Mouse (Mus musculus) MEL (cell line): ENCODE data around the gene Lhfpl1. TPM values are rescaled to one million over a fixed set of nuclear protein-coding genes. Genes with fewer than 3 reads are reported as not detected.

Source experiments
- DNase-seq: peaks from one replicate; pipeline ENCODE4 v3.0.0; 2011; ENCODE audit warnings: low read depth, low spot score
- H3K27ac ChIP-seq: 2 replicates; pipeline ENCODE4 v1.5.1; 2012; ENCODE audit warnings: low read depth, mild to moderate bottlenecking, control low read depth, low read length, moderate library complexity; ENCODE audit not compliant: control insufficient read depth
- H3K27me3 ChIP-seq, 2 experiments: fragments of 150-350 bp in 1 of 2; sonication (generic) in 1 of 2; 2 replicates each; pipeline ENCODE4 v1.6.1; 2012; ENCODE audit warnings: low read length in 2 of 2, mild to moderate bottlenecking in 2 of 2, improper control_type of control experiment in 1 of 2, moderate library complexity in 1 of 2; ENCODE audit not compliant: insufficient read depth in 2 of 2, control insufficient read depth in 1 of 2
- H3K36me3 ChIP-seq, 2 experiments: 2 replicates each; pipeline ENCODE4 v1.6.1; 2012 to 2014; ENCODE audit warnings: low read length in 2 of 2, improper control_type of control experiment in 1 of 2, inconsistent platforms in 1 of 2, mild to moderate bottlenecking in 1 of 2; ENCODE audit not compliant: insufficient read depth in 2 of 2, control insufficient read depth in 1 of 2
- H3K4me1 ChIP-seq, 2 experiments: fragments of 150-350 bp in 1 of 2; sonication (generic) in 1 of 2; 2 replicates each; pipeline ENCODE4 v1.6.1; 2012; ENCODE audit warnings: low read length in 2 of 2, improper control_type of control experiment in 1 of 2, mild to moderate bottlenecking in 1 of 2; ENCODE audit not compliant: insufficient read depth in 2 of 2, control insufficient read depth in 1 of 2
- H3K4me3 ChIP-seq, 2 experiments: fragments of 150-350 bp in 1 of 2; sonication (generic) in 1 of 2; 2 replicates each; pipeline ENCODE4 v1.5.1; 2012; ENCODE audit warnings: low read depth in 2 of 2, low read length in 2 of 2, mild to moderate bottlenecking in 2 of 2, moderate library complexity in 2 of 2, control low read depth in 1 of 2, improper control_type of control experiment in 1 of 2; ENCODE audit not compliant: control insufficient read depth in 1 of 2, insufficient read depth in 1 of 2
- H3K79me2 ChIP-seq: 2 replicates; pipeline ENCODE4 v1.6.1; 2012; ENCODE audit warnings: mild to moderate bottlenecking, low read length, moderate library complexity; ENCODE audit not compliant: control insufficient read depth, poor library complexity, insufficient read depth
- H3K9ac ChIP-seq: 2 replicates; pipeline ENCODE4 v1.6.1; 2012; ENCODE audit warnings: low read depth, mild to moderate bottlenecking, control low read depth, low read length, moderate library complexity; ENCODE audit not compliant: control insufficient read depth, poor library complexity, severe bottlenecking
- H3K9me3 ChIP-seq: fragments of 150-350 bp; sonication (generic); replicated peaks from 2 replicates; pipeline ENCODE4 v1.6.1; 2012; ENCODE audit warnings: mild to moderate bottlenecking, low read length, improper control_type of control experiment, moderate library complexity; ENCODE audit not compliant: insufficient read depth
- CHD1 ChIP-seq: IDR thresholded peaks from 2 replicates; pipeline ENCODE4 v1.6.1; 2012; ENCODE audit warnings: low read depth, mild to moderate bottlenecking, inconsistent platforms, low read length, improper control_type of control experiment
- CHD2 ChIP-seq: IDR thresholded peaks from 2 replicates; pipeline ENCODE4 v1.6.1; 2011; ENCODE audit warnings: low read length, improper control_type of control experiment
- CTCF ChIP-seq, 3 experiments: IDR thresholded peaks in 2 of 3; conservative IDR thresholded peaks in 1 of 3; 2 replicates each; pipeline ENCODE4 v1.5.1; 2011 to 2012; ENCODE audit warnings: low read length in 3 of 3, low read depth in 2 of 3, mild to moderate bottlenecking in 2 of 3, improper control_type of control experiment in 1 of 3, inconsistent platforms in 1 of 3, mixed read lengths in 1 of 3, moderate library complexity in 1 of 3; ENCODE audit not compliant: control insufficient read depth in 1 of 3, insufficient read depth in 1 of 3, poor library complexity in 1 of 3, severe bottlenecking in 1 of 3
- E2F4 ChIP-seq: IDR thresholded peaks from 2 replicates; pipeline ENCODE4 v1.6.1; 2011; ENCODE audit warnings: low read depth, low read length, improper control_type of control experiment, borderline replicate concordance
- GATA1 ChIP-seq: IDR thresholded peaks from 2 replicates; pipeline ENCODE4 v1.6.1; 2011; ENCODE audit warnings: low read depth, low read length, improper control_type of control experiment
- HCFC1 ChIP-seq: IDR thresholded peaks from 2 replicates; pipeline ENCODE4 v1.6.1; 2012; ENCODE audit warnings: low read depth, mild to moderate bottlenecking, inconsistent platforms, low read length, improper control_type of control experiment, moderate library complexity
- JUND ChIP-seq: IDR thresholded peaks from 2 replicates; pipeline ENCODE4 v1.6.1; 2011; ENCODE audit warnings: low read depth, mild to moderate bottlenecking, improper control_type of control experiment, low read length
- KAT2A ChIP-seq: conservative IDR thresholded peaks from 2 replicates; pipeline ENCODE4 v1.6.1; 2012; ENCODE audit warnings: low read depth, low read length, improper control_type of control experiment, inconsistent platforms
- MAFK ChIP-seq: IDR thresholded peaks from 2 replicates; pipeline ENCODE4 v1.6.1; 2011; ENCODE audit warnings: low read depth, mild to moderate bottlenecking, low read length, improper control_type of control experiment, borderline replicate concordance
- MEF2A ChIP-seq: IDR thresholded peaks from 2 replicates; pipeline ENCODE4 v1.6.1; 2014; ENCODE audit warnings: low read depth, mild to moderate bottlenecking, inconsistent platforms, low read length, improper control_type of control experiment; ENCODE audit not compliant: poor library complexity, insufficient replicate concordance, severe bottlenecking; ENCODE audit errors: extremely low read depth
- MXI1 ChIP-seq: IDR thresholded peaks from 2 replicates; pipeline ENCODE4 v1.6.1; 2011; ENCODE audit warnings: mild to moderate bottlenecking, low read depth, low read length, improper control_type of control experiment
- MYB ChIP-seq: IDR thresholded peaks from 2 replicates; pipeline ENCODE4 v1.6.1; 2011; ENCODE audit warnings: mild to moderate bottlenecking, low read depth, low read length, improper control_type of control experiment
- NELFE ChIP-seq: IDR thresholded peaks from 2 replicates; pipeline ENCODE4 v1.6.1; 2011; ENCODE audit warnings: low read depth, low read length, improper control_type of control experiment
- NRF1 ChIP-seq: IDR thresholded peaks from 2 replicates; pipeline ENCODE4 v1.6.1; 2014; ENCODE audit warnings: low read depth, mild to moderate bottlenecking, inconsistent platforms, low read length, improper control_type of control experiment, moderate library complexity; ENCODE audit not compliant: poor library complexity, insufficient read depth, severe bottlenecking
- POLR2A ChIP-seq, 2 experiments: IDR thresholded peaks; 2 replicates each; pipeline ENCODE4 v1.6.1; 2011 to 2012; ENCODE audit warnings: low read length in 2 of 2, mild to moderate bottlenecking in 2 of 2, control low read depth in 1 of 2, improper control_type of control experiment in 1 of 2, low read depth in 1 of 2, moderate library complexity in 1 of 2; ENCODE audit not compliant: control insufficient read depth in 1 of 2, insufficient read depth in 1 of 2, poor library complexity in 1 of 2
- POLR2AphosphoS2 ChIP-seq: IDR thresholded peaks from 2 replicates; pipeline ENCODE4 v1.6.1; 2011; ENCODE audit warnings: low read length, improper control_type of control experiment
- RAD21 ChIP-seq: IDR thresholded peaks from 2 replicates; pipeline ENCODE4 v1.6.1; 2011; ENCODE audit warnings: mild to moderate bottlenecking, low read depth, low read length, improper control_type of control experiment
- RCOR1 ChIP-seq: IDR thresholded peaks from 2 replicates; pipeline ENCODE4 v1.6.1; 2012; ENCODE audit warnings: low read depth, mild to moderate bottlenecking, inconsistent platforms, low read length, improper control_type of control experiment
- SIN3A ChIP-seq: IDR thresholded peaks from 2 replicates; pipeline ENCODE4 v1.6.1; 2012; ENCODE audit warnings: low read length, improper control_type of control experiment, inconsistent platforms
- TAL1 ChIP-seq: IDR thresholded peaks from 2 replicates; pipeline ENCODE4 v1.6.1; 2012; ENCODE audit warnings: mild to moderate bottlenecking, inconsistent platforms, low read length, moderate library complexity, mixed read lengths
- TBP ChIP-seq: IDR thresholded peaks from 2 replicates; pipeline ENCODE4 v1.8.0; 2011; ENCODE audit warnings: low read depth, low read length, improper control_type of control experiment
- TCF12 ChIP-seq: IDR thresholded peaks from 2 replicates; pipeline ENCODE4 v1.6.1; 2014; ENCODE audit warnings: low read depth, mild to moderate bottlenecking, inconsistent platforms, low read length, improper control_type of control experiment, moderate library complexity
- USF2 ChIP-seq, 2 experiments: IDR thresholded peaks; 2 replicates each; pipeline ENCODE4 v1.6.1; 2011 to 2012; ENCODE audit warnings: improper control_type of control experiment in 2 of 2, low read length in 2 of 2, borderline replicate concordance in 1 of 2, inconsistent platforms in 1 of 2, low read depth in 1 of 2, mild to moderate bottlenecking in 1 of 2; ENCODE audit not compliant: insufficient read depth in 1 of 2
- ZMIZ1 ChIP-seq: IDR thresholded peaks from 2 replicates; pipeline ENCODE4 v1.6.1; 2012; ENCODE audit warnings: low read depth, mild to moderate bottlenecking, inconsistent platforms, low read length, improper control_type of control experiment, moderate library complexity
- polyA plus RNA-seq, 2 experiments: library from polyadenylated mRNA; stranded (reverse) in 1 of 2; unstranded in 1 of 2; fragments of >175 nt in 1 of 2; fragments of >200 nt in 1 of 2; gene quantifications; 2 replicates each; pipeline versions ENCODE4 v1.2.1 to v1.2.4; 2012; ENCODE audit warnings: low replicate concordance in 2 of 2, low read depth in 1 of 2; ENCODE audit not compliant: insufficient read length in 2 of 2, insufficient read depth in 1 of 2, missing spikeins in 1 of 2
- total RNA-seq: library from RNA; depleted of rRNA; stranded (reverse); fragments of 300-350 nt; gene quantifications from 2 replicates; pipeline ENCODE4 v1.2.3, GENCODE M21; 2012

Lhfpl1 gene
- total and polyA plus RNA-seq, 3 experiments: not detected

- no peak for TF ChIP-seq CHD2
- TF ChIP-seq RCOR1: peak; percentile 61
- no peak for TF ChIP-seq HCFC1
- TF ChIP-seq SIN3A: peak; percentile 47
- TF ChIP-seq POLR2AphosphoS2: no peak
- peak; percentile 32; the same call in 1 of the 2 replicates for TF ChIP-seq MXI1
- TF ChIP-seq MEF2A: no peak
- no peak for TF ChIP-seq CTCF (IDR thresholded peaks at IDR 0.05 in 2 of 3, conservative IDR thresholded peaks at IDR 0.05 in 1 of 3; ENCODE audit: control insufficient read depth in 1 of 3, insufficient read depth in 1 of 3, low read depth in 2 of 3, low read length in 3 of 3, poor library complexity in 1 of 3, severe bottlenecking in 1 of 3)
- TF ChIP-seq ZMIZ1: no peak
- TF ChIP-seq CHD1: no peak
- no peak for TF ChIP-seq TBP
- no peak for TF ChIP-seq MYB
- no peak for TF ChIP-seq MAFK
- TF ChIP-seq KAT2A: no peak
- no peak for TF ChIP-seq TAL1
Observed at GRCm38 (mm10) chrX:145371839-145372238, 22.9 kb upstream of the Lhfpl1 start (continued).

GRCm38 (mm10) chrX:145362527-145362926 lies 13.6 kb upstream of the Lhfpl1 start:
- no peaks in the 10 kb centered on the region for H3K27me3 ChIP-seq
- no peak overlapping the region for H3K4me3 ChIP-seq
- no peak for DNase-seq
- no peaks in the 10 kb centered on the region for H3K4me1 ChIP-seq
- no peaks in the 10 kb centered on the region for H3K79me2 ChIP-seq
- no peaks in the 10 kb centered on the region for H3K9me3 ChIP-seq
- no peaks in the 10 kb centered on the region for H3K36me3 ChIP-seq
- no peak overlapping the region for H3K9ac ChIP-seq
- H3K27ac ChIP-seq: no peak overlapping the region
- no peak for TF ChIP-seq POLR2A (IDR thresholded peaks at IDR 0.05; ENCODE audit: control insufficient read depth in 1 of 2, insufficient read depth in 1 of 2, low read depth in 1 of 2, low read length in 2 of 2, poor library complexity in 1 of 2)
- TF ChIP-seq MEF2A: no peak
- TF ChIP-seq JUND: no peak
- no peak for TF ChIP-seq NELFE
- no peak for TF ChIP-seq GATA1
- no peak for TF ChIP-seq USF2 (IDR thresholded peaks at IDR 0.05; ENCODE audit: borderline replicate concordance in 1 of 2, insufficient read depth in 1 of 2, low read depth in 1 of 2, low read length in 2 of 2)
- no peak for TF ChIP-seq CHD1
- no peak for TF ChIP-seq ZMIZ1
- no peak for TF ChIP-seq CHD2
- no peak for TF ChIP-seq NRF1
- no peak for TF ChIP-seq E2F4
- no peak for TF ChIP-seq RAD21
- TF ChIP-seq TCF12: no peak
